Mouse (Mus musculus) layer of hippocampus, adult 11-12 months (tissue): Measurements from ENCODE around the gene Rnf216.
"Not testable (repeated sequence)": the region's sequence is repeated elsewhere in the genome, so short reads cannot be mapped to it uniquely, and the experiment has no call there.

Experiments used
- DNase-seq: peaks from one replicate; pipeline ENCODE4 v3.0.0; 2022; ENCODE audit warnings: low spot score

Gene Rnf216

DNA sequence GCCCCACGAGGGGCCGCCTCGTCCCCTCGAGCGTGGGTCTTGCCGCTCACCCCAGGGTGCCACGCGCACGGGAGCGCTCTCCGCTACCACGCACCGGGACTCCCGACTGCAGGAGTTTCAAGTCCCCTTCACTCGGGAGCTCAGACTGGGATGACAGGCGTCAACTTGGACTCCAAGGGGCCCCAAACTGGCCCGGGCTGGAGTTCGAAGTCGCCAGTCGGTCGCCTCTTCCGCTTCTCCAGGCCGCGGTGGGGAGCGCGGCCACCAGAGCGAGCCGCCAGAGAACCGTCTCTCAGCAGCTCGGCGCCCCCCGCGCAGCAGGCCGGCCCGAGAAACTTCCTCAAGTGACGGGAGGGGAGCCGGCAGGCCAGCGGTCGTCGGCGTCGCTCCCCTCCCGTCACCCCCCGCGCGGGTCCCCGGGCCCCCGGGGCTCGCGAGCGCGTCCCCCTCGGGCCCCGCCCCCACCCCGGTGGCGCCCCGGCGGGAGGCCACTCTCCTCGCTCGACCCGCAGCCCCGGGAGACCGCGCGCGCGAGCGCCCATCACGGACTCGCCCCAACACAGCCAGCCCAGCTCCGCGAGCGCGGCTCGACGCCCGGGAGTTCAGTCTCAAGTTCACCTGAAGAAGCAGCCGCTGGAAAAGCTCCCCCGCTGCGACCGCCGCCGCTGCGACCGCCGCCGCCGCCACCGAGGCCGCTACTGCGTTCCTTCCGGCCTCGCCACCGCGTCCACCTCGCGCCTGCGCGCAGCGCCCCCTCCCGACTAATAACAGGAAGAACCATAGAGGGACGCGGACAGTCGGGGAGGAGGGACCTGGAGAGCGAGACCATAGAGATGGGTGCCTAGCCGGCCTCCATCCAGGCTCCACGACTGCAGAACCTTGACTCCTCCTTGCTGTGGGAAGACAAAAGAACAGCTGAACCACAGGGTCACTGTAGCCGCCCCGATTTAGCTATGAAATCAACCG, at the start of gene Rnf216:
Gene Rnf216, minus strand, starts transcription at position 714 of the 966 bp plus-strand sequence.
- peak; percentile 95 for DNase-seq

DNA sequence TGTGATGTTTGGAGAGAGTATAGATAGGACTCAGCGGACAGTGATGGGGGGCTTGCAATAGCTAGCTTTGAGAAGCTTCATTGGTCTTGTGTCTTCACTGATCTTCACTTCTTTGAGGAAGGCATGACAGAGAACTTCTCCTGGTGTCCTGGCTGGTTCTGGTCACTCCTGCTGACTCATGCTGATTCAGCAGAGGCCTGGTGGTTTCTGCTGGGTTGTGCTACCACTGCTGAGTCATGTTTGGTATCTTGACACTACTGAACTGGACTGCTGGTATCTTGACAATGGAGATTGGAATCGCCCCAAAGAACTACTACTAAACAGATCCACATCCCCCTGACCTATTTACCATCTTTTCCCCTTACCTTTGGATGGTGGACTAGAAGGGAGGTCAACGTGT, 42.7 kb upstream of the Rnf216 start:
- no peak for DNase-seq

DNA sequence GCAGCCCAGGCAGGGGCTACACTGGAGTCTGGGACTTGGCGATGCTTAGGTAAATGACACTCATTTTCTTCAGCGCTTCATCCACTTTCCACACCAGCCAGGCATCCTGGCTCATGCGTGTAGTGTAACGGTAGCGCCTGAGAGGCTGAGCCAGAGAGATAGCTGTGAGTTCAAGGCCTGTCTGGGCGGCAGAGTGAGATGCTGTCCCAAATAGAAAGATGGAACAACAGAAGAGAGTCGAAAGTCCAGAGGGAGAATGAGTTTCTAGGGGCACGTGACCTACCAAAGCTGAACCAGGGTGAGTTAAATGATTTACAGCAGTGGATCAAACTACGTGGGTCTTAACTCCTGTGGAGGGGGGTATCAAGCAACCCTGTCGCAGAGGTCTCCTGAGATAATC, 41.0 kb upstream of the Rnf216 start:
- no peak for DNase-seq

DNA sequence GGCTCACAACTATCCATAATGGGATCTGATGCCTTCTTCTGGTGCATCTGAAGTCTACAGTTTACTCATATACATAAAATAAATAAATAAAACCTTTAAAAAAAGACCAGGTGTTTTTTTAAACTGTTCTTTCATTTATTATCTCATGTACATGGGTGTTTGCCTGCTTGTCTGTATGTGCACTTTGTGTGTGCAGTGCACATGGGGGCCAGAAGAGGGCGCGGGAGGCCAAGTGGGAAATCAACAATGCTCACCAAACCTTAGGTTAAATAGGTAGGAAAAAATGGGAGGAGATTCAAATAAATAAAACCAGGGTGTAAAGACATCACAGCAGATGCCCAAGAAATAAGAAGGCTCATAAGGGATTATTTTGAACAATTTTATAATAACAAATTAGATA, 37.2 kb upstream of the Rnf216 start:
- no peak for DNase-seq

DNA sequence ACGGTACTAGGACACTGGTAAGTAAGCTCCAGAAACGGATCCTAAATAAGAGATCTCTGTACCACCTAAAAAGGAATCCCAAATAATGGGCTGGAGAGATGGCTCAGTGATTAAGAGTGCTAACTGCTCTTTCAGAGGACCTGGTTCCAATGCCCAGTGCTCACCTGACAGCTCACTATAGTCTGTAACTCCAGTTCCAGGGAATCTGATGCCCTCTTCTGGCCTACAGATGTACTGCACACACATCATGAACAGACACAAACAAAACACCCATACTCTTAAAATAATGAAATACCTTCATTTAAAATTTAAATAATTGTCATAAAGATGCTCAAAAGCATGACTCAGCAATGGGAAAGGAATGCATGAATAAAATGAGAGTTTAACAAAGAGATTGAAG, 36.7 kb upstream of the Rnf216 start:
- DNase-seq: no peak

DNA sequence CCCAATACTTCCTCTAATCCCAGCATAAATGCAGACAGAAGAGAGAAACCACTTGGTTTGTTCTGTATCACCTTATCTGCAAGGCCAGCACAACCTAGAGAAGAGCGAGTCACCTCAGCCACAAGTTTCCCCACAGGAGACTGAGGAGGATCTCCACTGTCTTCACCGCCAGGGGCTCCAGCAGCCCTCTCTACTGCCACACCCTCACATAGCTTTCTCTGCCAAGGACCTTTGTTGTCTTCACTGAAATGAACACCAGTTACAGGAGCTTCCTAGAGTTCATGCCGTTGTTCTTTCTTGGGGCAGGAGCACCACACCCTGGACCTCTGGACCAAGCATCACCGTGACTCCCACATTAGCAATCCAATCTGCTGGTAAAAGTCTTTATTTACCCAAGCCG, 35.9 kb upstream of the Rnf216 start:
- DNase-seq: no peak

DNA sequence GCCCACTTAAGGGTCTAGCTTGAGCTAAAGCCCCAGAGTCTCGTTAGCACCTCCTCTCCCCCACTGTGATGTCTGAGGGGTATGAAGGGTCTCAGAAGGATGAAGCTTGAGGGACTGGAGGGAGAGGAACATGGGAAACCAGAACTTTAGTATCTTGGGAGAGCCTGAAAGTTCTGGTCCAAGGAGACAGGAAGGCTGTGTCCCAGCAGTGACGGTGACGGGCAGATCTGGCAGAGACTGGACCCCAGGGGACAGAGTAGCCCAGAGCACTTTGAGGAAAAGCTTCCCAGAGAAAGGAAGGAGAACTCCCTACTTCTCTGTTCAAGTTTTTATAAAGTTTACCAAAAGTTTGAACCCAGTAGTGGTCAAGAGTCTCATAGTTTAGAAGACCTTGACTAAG, 34.7 kb upstream of the Rnf216 start, which contains the start of gene Olfr718-ps1:
Gene Olfr718-ps1, minus strand, starts transcription at position 101 of the 400 bp plus-strand sequence.
- no peak for DNase-seq

DNA sequence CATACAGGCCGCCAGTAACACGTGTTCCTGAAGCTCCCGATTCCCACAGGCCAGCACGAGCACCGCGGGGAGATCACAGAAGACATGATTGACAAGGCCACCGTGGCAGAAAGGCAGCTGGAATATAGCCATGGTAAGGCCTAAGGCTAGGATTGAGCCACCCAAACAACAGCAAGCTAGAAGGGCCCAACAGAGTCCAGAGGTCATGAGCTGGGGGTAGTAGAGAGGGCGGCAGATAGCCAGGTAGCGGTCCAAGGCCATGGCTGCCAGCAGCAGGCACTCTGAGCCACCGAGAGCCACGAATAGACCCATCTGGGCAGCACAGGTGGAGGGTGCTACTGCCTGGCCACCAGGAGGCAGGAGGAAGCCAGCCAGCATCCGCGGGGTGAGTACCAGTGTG, 24.8 kb upstream of the Rnf216 start:
- no peak for DNase-seq

DNA sequence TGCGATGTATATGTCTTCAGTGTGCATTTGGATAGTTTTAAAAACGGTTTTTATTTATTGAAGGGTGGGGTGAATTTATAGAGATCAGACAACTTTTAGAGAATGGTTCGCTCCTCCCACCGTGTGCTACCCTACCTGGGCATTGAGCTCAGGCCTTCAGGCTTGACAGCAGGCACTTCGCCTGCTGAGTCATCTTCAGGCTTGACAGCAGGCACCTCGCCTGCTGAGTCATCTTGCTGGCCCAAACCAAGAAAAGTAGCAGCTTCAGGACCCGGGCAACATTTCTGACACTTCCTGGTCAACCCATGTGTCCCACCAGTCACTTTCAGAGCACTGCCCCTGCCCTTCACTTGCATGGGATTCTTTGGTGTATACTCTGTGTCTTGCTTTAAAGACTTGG, 22.2 kb upstream of the Rnf216 start:
- no peak for DNase-seq

DNA sequence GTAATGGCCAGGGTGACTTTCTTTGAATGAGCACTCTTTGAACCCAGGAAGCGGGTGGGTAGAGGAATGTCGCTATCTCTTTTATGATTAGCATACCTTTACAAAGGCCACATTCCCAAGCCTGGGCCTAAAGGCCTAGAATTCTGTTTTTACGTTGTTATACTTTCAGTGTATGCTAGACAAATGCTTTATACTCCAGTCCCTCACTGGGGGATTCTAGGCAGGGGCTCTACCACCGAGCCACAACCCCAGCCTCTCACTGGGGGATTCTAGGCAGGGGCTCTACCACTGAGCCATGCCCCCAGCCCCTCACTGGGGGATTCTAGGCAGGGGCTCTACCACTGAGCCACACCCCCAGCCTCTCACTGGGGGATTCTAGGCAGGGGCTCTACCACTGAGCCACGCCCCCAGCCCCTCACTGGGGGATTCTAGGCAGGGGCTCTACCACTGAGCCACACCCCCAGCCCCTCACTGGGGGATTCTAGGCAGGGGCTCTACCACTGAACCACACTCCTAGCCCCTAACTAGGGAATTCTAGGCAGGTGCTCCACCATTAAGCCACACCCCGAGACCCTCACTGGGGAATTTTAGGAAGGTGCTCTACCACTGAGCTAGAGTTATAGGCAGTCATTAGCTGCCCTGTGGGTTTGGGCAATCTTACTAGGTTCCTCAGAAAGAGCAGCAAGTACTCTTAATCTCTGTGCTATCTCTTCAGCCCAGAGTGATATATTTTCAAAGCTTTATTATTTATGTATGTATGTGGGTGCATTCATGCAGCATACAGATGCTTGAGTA, 21.6 kb upstream of the Rnf216 start:
- not testable (repeated sequence) for DNase-seq

DNA sequence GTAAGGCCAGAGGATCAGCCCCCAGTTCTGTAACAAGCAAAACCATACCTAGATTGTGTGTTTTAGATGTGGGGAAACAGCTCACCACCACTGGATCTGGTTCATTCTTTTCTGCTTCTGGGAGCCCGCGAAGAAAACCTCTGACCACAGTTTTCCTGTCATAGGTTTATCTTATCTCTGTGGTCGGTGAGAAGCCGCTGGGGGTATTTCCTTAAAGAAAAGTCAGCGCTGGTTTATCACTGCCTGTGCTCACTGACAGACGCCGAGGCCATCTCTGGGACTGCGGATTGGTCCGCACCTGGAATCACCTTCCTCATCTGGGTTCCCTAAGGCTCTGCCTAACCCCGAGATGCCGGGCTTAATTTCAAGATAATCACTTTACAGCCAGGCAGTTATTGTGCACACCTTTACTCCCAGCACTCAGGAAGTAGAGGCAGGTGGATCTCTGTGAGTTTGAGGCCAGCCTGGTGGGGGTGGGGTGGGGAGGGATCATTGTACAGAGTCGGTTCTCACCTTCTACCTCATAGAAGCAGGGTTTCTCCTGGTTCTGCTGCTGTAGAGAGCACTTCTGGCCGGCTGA, 20.2 kb upstream of the Rnf216 start:
- no peak for DNase-seq

DNA sequence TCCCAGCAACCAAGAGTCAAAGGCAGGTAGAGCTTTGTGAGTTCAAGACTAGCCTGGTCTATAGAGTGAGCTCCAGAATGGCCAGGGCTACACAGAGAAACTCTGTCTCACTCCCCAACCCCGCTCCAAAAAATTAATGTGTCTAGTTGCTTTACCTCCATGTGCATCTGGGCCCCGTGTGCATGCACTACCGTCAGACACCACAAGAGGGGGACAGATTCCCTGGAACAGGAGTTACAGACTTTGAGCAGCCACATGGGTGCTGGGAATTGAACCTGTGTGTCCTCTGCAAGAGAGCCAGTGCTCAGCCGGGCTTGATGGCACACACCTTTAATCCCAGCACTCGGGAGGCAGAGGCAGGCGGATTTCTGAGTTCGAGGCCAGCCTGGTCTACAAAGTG, 17.5 kb upstream of the Rnf216 start:
- DNase-seq: no peak

DNA sequence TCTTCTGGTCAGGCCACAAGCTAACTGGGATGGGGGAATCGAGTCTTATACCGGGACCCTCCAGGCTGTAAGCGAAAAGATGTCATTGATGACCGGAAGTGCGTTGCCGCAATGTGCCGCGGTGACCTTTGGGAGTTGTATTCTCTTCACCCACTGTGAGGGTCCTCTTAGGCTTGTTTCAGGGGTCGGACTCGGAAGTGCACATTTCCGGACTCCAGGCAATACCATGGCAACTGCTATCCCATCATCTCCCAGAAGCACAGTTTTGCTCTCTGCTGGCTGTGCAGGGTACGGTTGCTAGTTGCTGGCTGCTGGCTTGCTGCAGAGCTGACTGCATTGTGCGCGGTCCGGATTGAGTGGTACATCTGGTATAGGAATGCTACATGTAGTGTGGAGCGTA, 16.3 kb upstream of the Rnf216 start:
- DNase-seq: no peak

DNA sequence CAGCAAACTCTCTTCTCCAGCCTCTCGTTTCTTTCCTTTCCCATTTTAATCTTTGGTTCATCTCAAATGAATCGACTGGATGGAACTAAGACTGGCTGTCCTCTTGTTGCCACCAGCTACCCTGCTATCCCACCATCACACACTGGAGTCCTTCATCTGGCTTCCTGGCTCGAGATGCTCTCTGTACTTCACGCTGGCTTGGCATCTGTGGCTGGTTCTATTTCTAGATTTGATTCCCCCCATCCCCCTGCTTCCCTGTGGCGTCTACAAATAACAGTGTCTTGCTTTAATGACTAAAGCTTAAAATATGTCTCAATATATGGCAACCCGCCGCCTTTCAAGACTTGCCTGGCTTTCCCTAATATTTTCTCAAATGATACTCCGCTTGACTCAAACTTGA, 15.0 kb upstream of the Rnf216 start:
- DNase-seq: peak; percentile 32

DNA sequence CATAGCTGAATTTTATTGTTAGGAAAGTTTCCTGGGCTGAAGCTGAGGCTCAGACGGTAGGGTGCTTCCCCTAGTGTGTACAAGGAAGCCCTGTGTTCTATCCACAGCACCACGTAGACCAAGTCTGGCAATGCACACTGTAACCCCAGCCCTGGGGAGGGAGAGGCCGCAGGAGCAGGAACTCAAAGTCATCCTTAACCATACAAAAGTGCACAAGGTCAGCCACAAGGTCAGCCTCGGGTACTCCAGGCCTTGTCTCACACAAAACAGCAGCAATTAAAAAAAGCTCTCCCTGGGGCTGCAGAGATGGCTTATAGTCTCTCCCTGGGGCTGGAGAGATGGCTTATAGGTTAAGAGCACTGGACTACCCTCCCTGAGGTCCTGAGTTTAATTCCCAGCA, 14.1 kb upstream of the Rnf216 start:
- DNase-seq: no peak

DNA sequence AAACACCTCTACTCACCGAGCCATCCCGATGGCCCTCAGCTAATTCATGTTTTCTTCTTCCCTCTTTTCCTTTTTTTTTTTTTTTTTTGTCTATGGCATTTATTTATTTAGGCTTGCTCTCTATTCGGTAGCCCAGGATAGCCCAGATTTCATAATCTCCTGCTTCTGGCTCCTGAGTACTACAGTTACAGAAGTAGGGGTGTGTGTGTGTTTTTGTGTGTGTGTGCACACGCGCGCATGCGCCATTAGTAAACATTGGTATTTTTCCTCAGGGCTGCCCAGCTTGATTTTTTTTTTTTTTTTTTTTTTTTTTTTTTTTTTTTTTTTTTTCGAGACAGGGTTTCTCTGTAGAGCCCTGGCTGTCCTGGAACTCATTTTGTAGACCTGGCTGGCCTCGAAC, 13.3 kb upstream of the Rnf216 start:
- DNase-seq: no peak

DNA sequence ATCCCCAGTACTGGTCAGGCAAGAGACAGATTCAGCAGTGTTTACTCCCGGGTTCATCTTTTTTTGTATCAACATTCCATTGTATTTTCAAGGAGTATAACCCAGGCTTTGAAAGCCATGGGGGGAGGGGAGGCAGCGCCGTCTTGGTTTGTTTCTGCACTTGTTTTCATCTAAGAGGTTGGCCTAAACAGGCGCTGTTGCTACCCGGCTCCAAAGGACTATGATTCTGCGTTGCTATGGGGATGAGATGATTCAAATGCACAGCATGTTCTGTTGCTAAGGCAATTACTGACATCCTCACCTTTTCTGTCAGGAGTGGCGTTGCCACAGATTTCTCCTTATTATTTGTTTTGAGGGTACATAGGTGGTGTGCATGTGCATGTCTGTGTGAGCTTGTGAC, 12.8 kb upstream of the Rnf216 start:
- peak; percentile 44 for DNase-seq

DNA sequence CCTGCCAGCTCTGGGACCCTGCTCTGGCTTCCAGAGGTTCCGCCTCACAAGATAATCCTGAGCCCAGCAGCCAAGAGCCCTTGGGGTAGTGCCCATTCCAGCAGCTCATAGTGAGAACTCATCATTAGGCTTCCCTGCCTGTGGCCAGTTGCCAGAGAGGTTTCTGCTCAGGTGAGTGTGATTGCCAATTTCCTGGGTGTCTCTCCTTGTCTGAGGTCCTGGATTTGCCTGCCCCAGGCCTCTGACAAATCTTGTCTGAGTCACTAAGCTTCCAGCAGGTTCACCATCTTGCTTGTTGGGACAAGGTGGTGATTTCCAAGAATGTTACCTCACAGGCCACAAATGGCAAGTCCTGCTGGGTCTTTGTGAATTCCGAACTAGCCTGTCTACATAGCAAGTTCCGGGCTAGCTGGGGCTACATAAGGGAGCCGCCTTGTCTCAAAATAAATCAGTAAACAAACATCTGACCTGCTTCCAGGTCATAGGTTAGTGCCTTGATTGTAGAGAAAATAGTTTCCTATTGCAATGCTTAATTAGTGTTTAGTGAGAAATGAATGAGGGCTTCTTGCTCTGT, 12.1 kb upstream of the Rnf216 start:
- DNase-seq: no peak

DNA sequence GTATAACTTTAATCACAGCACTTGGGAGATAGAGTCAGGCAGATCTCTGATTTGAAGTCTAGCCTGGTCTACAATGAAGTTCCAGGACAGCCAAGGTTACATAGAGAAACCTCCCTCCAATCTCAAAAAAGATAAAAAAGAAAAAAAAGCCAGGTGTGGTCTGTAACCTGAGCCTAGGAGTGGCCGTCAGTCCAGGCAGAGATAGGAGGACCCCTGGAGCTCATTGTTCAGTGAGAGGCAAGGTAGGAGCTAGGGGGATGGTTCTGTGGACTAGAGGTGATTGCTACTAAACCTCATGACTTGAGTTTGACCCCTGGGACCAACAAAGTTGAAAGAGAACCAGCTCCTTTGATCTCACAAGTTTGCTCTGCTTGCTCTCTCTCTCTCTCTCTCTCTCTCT, 9.9 kb upstream of the Rnf216 start:
- no peak for DNase-seq

DNA sequence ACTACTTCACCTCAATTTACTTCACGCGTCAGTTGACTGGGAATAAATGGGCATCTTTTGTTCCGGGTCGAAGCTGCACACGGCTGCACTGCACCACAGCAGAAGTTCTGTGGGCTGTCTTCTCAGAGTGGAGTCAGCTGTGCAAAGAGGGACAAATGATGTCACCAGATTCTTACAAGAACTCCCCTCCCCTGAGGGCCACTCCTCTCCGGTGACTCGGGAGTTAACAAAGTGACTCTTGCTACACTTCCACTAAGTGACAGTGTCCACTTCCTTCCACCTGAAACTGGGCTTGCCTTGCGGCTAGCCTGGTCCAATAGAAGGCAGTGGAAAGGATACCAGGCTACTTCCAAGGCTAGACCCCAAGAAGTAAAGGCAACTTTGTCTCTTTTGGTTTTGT, 9.3 kb upstream of the Rnf216 start:
- DNase-seq: no peak

DNA sequence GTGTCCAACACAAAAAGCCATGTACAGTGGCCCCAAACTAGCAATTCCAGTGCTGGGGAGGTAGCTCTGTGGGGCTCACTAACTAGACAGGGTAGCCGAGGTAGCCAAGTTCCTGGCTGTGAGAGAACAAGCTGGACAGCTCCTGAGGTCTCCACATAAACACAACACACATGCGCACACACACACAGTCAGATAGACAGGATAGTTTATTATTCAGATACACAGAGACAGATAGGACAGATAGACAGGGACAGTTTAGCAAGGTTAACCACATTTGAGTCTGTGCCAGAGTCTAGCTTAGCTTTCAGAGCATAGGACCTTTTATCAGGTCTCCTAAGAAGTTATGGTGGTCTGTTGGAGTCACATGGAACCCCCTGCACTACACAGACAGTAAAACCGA, 6.0 kb downstream of the Rnf216 start:
- DNase-seq: no peak

DNA sequence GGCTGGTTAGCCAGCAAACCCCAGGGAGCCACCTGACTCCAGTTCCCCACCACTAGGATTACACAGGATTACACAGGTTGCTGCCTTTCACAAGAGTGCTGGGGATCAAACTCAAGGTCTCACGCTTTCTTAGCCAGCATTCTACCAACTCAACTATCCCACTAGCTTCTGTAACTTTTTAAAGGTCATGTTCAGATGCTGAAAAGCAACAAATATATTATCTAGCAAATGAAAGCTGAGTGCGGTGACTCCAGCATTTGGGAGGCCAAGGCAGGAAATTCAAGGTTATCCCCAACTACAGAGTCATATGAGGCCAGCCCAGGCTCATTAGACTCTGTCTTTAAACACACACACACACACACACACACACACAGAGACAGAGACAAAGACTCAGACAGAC, 9.6 kb downstream of the Rnf216 start:
- no peak for DNase-seq
